Mouse (Mus musculus): ENCODE data around the gene Slc25a19.

Gene Slc25a19

GRCm38 (mm10) chr11:115641664-115642036, 13.6 kb upstream of the Slc25a19 start:
- in situ Hi-C loops (cut with MseI, MboI), result no loop called here

DNA sequence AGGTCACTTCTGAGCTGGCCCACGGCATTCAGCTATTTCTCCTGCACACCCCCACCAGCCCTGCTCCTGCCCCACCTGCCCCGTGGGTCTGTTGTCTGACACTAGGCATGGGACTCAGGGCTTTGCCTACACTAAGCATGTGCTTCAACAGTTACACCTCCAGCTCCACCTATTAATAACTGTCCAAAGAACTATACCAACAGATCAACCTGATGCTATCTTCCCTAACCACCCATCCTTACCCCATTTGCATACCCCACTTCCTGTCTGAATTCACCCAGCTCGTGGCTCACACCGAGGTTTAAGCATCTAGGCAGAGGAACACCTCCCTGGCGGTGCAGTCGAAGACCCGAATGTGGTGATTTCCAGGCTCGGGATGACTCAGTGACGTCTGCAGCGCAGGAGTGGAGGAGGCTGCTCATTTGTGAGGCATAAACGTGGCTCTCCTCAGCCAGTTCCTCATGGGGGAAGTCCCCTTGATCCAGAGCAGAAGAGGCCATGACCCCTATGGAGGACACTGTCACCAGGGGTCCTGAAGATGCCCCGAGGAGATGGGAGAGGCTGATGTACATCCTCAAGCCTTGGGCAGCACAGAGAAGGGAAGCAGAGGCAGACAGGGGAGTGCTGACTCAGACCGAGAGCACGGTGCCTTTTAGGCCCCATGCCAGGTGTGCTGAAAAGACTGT, 13.0 kb upstream of the Slc25a19 start:
- in situ Hi-C loops (cut with MseI, MboI), result no loop called here

DNA sequence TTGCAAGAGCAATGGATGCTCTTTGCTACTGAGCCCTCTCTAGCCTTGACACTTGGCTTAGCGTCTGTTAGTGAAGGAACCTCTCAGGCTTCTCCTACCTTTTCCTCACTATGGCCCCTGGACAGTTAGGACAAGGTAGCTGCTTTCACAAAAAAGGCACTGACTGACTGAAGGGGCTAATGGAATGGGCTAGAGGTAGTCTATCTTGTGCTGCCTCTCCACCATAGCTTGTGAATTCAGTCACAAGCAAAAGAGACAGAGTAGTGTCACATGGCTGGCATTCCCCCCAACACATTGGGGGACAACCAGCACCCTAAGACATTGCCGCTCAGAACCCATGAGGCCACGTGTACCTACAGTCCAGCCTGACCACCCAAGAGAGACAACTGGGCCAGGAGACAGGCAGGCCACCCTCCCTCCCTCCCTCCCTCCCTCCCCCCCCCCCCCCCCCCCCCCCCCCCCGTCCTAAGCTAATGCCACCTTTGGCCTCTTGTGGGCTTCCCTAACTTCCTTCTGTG, 12.3 kb upstream of the Slc25a19 start:
- in situ Hi-C loops (cut with MseI, MboI), result no loop called here

DNA sequence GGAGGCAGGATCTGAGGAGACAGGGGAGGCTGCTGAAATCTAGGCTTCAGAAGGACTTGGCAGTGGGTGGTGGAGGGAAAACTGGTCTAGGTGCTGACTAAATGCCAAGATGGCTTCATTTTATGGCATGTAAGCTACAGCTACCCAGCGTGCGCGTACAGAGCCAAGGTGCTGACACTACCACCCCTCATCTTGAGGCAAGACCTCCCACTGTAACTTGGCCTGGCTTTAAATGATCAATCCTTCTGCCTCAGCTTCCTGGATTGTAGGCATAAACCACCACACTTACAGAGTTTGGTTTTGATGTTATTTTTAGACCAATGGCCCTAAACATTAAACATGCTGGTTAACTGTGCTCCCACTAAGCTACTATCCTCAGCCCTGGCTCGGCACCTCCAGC, 11.4 kb upstream of the Slc25a19 start:
- in situ Hi-C loops (cut with MseI, MboI), result loop anchor here in 1 of 2 experiments (10.0 kb wide), 1 partner anchor 75 kb away; no protein-coding TSS in a partner anchor

DNA sequence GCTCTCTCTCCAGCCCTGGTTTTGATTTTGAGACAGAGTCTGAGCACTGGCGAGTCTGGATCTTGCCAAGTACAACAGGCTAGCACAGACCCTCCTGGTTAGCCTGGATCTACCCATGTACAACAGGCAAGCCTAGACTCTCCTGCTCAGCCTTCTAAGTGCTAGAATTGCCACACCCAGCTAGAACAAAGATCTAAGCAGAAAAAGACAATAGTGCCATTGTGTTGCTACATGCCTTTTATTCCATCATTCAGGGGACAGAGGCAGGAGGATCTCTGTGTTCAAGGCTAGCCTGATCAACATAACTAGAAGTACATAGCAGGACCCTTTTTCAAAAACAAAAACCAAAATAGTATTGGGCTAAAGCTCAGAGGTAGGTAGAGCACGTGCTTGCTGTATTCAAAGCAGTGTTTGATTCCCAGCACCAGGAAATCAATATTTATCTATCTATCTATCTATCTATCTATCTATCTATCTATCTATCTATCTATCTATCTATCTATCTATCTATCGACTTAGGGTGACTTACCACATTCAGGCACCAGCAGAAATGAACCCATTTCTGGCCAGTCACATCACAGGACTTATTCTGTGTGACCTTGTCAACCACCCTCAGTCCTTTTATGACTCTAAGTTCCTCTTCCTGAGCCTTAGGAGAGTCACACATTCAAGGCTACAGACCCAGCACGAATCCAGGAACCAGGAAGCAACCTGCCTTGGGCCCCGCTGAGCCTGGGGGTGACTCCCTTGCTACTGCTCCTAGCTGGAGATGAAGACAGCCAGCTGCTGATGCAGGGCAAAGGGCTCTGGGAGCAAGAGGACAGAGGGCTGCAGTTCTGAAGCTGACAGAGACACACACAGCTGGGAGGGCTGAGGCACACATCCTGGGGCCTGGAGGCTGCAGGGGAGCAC, 10.7 kb upstream of the Slc25a19 start:
- in situ Hi-C loops (cut with MseI, MboI), result loop anchor here in 1 of 2 experiments (10.0 kb wide), 1 partner anchor 76 kb away; no protein-coding TSS in a partner anchor

- in situ Hi-C loops (cut with MseI, MboI), result loop anchor here in 1 of 2 experiments (10.0 kb wide), 1 partner anchor 78 kb away; no protein-coding TSS in a partner anchor
Observed at GRCm38 (mm10) chr11:115636960-115637359, 8.9 kb upstream of the Slc25a19 start.

DNA sequence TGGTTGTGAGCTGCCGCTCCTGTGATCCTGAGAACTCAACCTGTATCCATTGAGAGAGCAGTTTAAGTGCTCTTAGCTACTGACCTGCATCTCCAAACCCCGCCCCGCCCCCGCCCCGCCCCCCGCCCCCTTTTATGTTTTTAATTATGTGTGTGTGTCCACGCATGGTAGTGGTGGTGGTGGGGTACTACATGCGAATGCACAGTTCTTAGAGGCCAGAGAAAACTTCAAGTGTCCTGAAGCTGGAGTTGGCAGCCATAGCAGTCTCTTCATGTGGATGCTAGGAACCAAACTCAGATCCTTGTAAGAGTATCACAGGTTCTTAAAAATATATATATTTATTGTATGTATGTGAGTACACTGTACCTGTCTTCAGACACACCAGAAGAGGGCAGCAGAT, 7.4 kb upstream of the Slc25a19 start:
- in situ Hi-C loops (cut with MseI, MboI), result loop anchor here in 1 of 2 experiments (10.0 kb wide), 1 partner anchor 79 kb away; no protein-coding TSS in a partner anchor

DNA sequence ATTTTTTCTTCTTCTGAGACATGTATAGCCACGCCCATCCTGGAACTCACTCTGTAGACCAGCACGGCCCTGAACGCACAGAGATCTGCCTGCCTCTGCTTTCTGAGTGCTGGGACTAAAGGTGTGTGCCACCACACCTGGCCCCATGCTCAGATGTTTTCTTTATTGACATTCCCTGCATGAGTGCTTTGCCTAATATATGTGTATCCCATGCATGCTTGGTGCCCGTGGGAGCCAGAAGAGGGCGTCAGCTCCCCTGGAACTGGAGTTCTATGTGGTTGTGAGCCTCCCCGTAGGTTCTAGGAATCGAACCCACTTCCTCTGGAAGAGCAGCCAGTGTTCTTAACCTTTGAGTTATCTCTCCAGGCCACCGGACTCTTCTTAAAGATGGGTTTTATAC, 6.9 kb upstream of the Slc25a19 start:
- in situ Hi-C loops (cut with MseI, MboI), result loop anchor here in 1 of 2 experiments (10.0 kb wide), 1 partner anchor 80 kb away; no protein-coding TSS in a partner anchor

- in situ Hi-C loops (cut with MseI, MboI), result loop anchor here in 1 of 2 experiments (10.0 kb wide), 1 partner anchor 81 kb away; no protein-coding TSS in a partner anchor
Observed at GRCm38 (mm10) chr11:115634109-115634508, 6.0 kb upstream of the Slc25a19 start.

DNA sequence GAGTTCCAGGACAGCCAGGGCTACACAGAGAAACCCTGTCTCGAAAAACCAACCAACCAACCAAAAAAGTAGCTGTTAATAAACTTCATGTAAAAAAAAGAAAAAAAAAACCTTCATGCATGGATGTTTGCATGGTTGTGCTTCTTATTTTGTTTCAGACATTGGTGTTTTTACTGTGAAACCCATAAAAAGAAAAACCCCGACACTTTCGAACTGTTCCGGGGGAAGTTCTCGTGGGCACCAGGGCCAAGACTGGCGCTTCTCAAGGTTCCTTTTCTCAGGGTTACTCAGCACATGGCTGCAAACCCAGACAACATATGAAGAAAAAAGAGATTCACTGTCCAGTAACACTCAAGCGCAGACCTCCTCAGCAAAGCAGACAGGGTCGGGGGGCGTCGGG, 4.8 kb upstream of the Slc25a19 start:
- in situ Hi-C loops (cut with MseI, MboI), result loop anchor here in 1 of 2 experiments (10.0 kb wide), 1 partner anchor 82 kb away; no protein-coding TSS in a partner anchor

DNA sequence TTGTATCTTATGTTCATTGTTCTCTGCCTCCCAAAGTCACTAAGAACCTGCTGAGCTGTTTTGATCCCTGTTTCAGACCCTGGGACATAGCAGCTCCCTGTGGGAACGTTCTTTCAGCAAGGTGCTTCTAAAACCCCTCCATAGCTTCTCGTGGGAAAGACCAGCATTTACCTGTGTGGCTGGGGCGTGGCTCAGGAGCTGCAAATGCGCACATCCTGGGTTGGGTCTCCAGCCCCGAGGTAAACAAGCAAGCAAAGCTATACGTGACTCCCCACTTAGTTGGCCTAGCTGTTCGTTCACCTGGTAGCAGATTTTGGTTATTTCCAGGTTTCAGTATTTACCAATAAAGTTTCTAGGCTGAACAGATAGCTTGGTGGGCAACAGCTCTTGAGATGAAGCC, 4.2 kb upstream of the Slc25a19 start:
- in situ Hi-C loops (cut with MseI, MboI), result loop anchor here in 1 of 2 experiments (10.0 kb wide), 1 partner anchor 83 kb away; no protein-coding TSS in a partner anchor

GRCm38 (mm10) chr11:115631505-115631890, 3.4 kb upstream of the Slc25a19 start:
- in situ Hi-C loops (cut with MseI, MboI), result loop anchor here in 1 of 2 experiments (10.0 kb wide), 1 partner anchor 83 kb away; no protein-coding TSS in a partner anchor

- in situ Hi-C loops (cut with MseI, MboI), result loop anchor here in 1 of 2 experiments (10.0 kb wide), 1 partner anchor 84 kb away; no protein-coding TSS in a partner anchor
Observed at GRCm38 (mm10) chr11:115630532-115631504, 2.7 kb upstream of the Slc25a19 start.

DNA sequence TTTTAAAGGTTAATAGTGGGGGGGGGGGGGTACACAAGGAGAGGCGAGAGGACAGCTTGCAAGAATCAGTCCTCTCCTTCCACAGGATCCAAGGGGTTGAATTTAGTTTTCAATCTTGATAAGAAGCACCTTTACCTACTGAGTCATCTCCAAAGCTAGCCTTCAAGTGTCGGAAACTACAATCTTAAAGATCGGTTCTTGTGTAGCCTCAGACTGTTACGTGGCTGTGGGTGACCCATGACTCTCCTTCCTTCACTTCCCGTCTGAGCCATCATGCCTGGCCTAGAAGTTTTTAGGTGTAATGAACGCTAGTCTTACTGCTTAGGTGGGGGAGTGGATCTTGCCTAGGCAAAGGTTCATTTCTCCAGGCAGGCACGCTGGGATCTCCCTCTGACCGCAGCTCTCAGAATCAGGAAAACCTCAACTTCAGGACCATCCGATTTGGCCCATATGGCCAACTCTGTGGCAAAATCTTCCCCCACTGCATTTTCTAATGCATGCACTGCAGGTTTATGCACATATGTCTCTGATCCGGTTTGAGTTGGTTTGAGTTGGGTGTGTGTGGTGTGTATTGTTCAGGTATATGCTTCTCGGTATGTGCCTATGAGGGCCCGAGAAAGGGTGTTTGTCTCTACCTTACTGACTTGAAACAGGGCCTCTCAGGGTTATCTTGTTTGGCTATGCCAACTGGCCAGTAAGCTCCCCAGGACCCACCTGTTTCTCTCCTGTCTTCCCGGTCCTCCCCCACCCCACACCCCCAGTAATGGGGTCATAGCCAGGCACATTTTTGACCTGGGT, 1.8 kb upstream of the Slc25a19 start:
- in situ Hi-C loops (cut with MseI, MboI), result loop anchor here in 1 of 2 experiments (10.0 kb wide), 1 partner anchor 85 kb away; no protein-coding TSS in a partner anchor

DNA sequence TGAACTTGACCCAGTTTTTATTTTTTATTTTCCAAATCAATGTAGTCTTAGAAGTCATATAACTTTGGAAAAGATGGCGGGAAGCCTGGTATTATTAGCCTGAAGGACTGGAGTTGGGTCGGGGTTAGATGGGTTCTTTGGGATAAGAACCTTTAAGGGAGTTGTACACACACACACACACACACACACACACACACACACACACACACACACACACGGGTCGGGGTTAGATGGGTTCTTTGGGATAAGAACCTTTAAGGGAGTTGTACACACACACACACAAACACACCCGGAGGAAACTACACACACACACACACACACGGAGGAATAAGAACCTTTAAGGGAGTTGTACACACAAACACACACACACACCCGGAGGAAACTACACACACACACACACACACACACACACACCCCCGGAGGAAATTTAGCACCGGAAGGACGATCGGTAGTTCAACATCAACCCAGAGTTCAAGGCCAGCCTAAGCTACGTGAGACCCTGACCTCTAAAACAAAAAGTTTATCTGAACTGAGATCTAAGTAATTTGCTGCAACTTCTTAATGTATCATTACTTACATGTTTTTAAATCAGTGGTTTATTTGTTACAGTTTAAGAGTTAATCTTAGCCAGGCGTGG, 488 bp upstream of the Slc25a19 start:
- in situ Hi-C loops (cut with MseI, MboI), result no loop called here

DNA sequence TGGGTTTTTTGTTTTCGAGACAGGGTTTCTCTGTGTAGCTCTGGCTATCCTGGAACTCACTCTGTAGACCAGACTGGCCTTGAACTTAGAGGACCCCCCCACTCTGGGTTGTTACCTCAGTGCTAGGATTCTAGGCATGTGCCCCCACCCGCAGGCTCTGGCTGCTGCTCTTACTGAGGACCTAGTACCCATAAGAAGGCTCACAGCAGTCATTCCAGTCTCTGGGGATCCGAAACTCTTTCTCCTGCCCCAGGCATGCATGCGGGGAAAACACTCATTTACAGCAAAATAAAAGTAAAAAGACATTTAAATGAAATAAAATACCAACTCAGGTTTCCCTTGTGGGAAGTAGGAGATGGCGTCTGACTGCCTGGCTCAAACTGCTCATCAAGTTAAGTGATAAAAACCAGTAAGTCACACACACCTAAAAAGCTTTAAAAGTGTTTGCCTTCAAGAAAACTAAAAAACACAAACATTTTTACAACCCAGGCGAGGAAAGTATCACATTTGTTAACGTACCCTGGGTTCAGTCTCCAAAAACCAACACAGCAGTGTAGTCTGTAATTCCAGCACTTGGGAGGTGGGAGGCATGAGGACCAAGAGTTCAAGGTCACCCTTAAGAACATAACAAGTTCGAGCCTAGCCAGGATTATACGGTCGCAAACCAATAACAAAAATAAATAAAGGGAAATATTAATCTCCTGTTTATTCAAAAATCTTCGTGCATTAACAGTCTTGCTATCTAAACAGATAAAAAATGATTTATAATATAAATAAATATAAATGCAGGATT, 1.1 kb downstream of the Slc25a19 start:
- in situ Hi-C loops (cut with MseI, MboI), result no loop called here

- in situ Hi-C loops (cut with MseI, MboI), result no loop called here
Observed at GRCm38 (mm10) chr11:115625877-115626276, 2.2 kb downstream of the Slc25a19 start.

DNA sequence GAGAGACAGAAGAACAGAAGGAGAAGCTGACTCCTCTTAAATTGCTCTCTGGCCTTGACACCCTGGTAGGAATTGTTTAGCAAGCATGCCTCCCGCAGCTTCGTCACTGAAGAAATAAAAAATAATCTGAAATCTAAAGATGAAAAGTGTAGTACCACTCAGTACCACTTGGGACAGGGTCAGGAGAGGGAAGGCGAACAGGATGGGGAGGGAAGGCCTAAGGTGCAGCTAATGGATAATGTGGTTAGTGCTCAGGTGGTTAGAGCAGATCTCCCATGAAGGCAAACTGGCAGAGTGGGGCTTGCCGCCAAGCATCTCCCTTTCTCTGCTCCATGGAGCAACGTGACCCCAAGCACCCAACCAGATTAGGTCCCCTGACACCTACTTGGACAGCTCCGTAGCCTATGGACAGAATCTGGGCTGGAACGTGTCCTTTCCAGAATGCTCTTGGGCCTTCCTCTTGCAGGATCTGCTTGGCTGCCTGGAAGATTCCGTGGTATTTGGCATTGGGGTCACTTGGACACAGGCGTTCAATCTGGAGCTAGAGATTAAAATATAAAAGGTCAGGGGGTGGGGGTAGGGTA, 4.5 kb downstream of the Slc25a19 start:
- in situ Hi-C loops (cut with MseI, MboI), result no loop called here
